Mouse (Mus musculus) lung, postnatal 10 days (tissue): ENCODE measurements around the gene Hist3h2ba.
"Not testable (repeated sequence)": the region's sequence is repeated elsewhere in the genome, so short reads cannot be mapped to it uniquely, and the experiment has no call there.

Experiments
- DNase-seq: peaks from one replicate; pipeline ENCODE4 v3.0.0; 2021

The Hist3h2ba gene

GRCm38 (mm10) chr11:58939088-58939439 is 9.7 kb upstream of the Hist3h2ba start:
- DNase-seq, result no peak

- no peak for DNase-seq
These were observed 4.6 kb upstream of the Hist3h2ba start for GRCm38 (mm10) chr11:58944136-58944535.

- DNase-seq, result no peak
These were observed 1.4 kb upstream of the Hist3h2ba start for GRCm38 (mm10) chr11:58947306-58947705.

GRCm38 (mm10) chr11:58947798-58948528 is 757 bp upstream of the Hist3h2ba start:
- no peak for DNase-seq

- DNase-seq, result no peak
These were observed 1.0 kb downstream of the Hist3h2ba start for GRCm38 (mm10) chr11:58949480-58950431.

- no peak for DNase-seq
These were observed 2.5 kb downstream of the Hist3h2ba start for GRCm38 (mm10) chr11:58951210-58951609.

- DNase-seq, result no peak
These were observed 4.8 kb downstream of the Hist3h2ba start for GRCm38 (mm10) chr11:58953351-58954169.

GRCm38 (mm10) chr11:58954170-58954419 is 5.4 kb downstream of the Hist3h2ba start:
- DNase-seq, result not testable (repeated sequence)

GRCm38 (mm10) chr11:58954420-58955142 is 5.9 kb downstream of the Hist3h2ba start, which contains the start of the genes Hist3h2a and Trim17:
Gene Hist3h2a, plus strand, starts transcription at chr11:58954685.
Gene Trim17, plus strand, starts transcription at chr11:58954685.
- peak; percentile 94 for DNase-seq

- peak; percentile 48 for DNase-seq
These were observed 6.6 kb downstream of the Hist3h2ba start for GRCm38 (mm10) chr11:58955143-58955867.

GRCm38 (mm10) chr11:58955868-58956257 is 7.1 kb downstream of the Hist3h2ba start:
- DNase-seq, result no peak

GRCm38 (mm10) chr11:58957226-58957914 is 8.7 kb downstream of the Hist3h2ba start:
- DNase-seq, result no peak

- DNase-seq, result no peak
These were observed 9.8 kb downstream of the Hist3h2ba start for GRCm38 (mm10) chr11:58958536-58958935.

- DNase-seq, result no peak
These were observed 10.6 kb downstream of the Hist3h2ba start for GRCm38 (mm10) chr11:58959186-58959825.

- DNase-seq, result peak; percentile 88
These were observed 11.3 kb downstream of the Hist3h2ba start for GRCm38 (mm10) chr11:58959921-58960465.

GRCm38 (mm10) chr11:58961364-58962177 is 12.9 kb downstream of the Hist3h2ba start:
- no peak for DNase-seq

GRCm38 (mm10) chr11:58963543-58963942 is 14.8 kb downstream of the Hist3h2ba start:
- peak; percentile 70 for DNase-seq

GRCm38 (mm10) chr11:58964216-58964615 is 15.5 kb downstream of the Hist3h2ba start:
- no peak for DNase-seq
